Mouse (Mus musculus) stomach, postnatal 0 days (tissue): ENCODE data around the gene 4632433K11Rik.

Source experiments
- CTCF ChIP-seq: IDR thresholded peaks from 2 replicates; pipeline ENCODE4 v1.5.1; 2016; ENCODE audit warnings: antibody characterized with exemption, low read depth, mild to moderate bottlenecking, moderate library complexity
- EP300 ChIP-seq: optimal IDR thresholded peaks from 2 replicates; pipeline ENCODE3; 2016; ENCODE audit warnings: antibody characterized with exemption

GRCm38 (mm10) chr7:5083325-5084105 lies 49.6 kb downstream of the 4632433K11Rik start:
- no peak for TF ChIP-seq CTCF
- TF ChIP-seq EP300: no peak
